Mouse (Mus musculus) ZHBTc4 (cell line): ENCODE measurements around the gene Btnl4.

Source experiments
- DNase-seq: peaks from one replicate; pipeline ENCODE4 v3.0.0-alpha.2; 2011; ENCODE audit warnings: low read depth, low spot score

Gene Btnl4

GRCm38 (mm10) chr17:34437606-34438005 lies 39.5 kb downstream of the Btnl4 start:
- DNase-seq, result peak; percentile 7

DNA sequence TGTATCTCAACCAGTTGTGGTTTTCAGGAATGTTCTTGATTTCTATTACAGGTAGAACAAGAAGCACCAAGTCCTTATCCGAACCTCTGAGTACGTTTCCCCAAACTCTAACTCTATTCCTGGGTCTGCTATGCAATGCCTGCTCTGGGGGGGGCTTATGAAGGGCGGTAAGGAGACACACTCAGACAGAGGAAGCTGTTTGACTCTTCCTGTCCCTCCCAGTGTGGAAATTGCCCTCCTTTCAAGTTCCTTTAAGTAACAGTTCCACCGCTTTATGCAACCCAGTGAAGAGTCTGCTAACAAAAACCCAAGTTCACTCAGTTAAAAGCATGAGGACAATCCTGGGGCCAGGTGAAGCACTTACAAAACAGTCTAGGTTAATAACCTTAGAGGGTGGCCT lies 40.0 kb downstream of the Btnl4 start:
- DNase-seq, result peak; percentile 23

DNA sequence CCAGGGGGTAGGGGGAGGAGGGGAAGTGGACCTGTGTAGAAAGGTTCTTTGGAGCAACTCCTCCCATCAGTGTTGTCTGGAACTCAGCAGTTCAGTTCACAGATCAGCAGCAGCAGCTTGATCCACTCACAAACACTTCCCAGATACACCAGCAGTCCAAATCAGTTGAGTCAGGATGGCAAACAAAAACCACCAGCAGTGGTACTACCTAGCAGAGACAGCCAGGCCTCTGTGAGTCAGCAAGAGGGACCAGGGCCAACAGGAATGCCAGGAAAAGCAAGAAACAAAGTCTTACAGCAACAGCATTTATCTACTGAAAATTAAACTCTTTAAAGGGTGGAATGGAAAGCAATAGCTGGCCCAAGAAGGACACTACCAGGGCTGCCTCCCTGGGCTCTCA lies 49.5 kb downstream of the Btnl4 start:
- no peak for DNase-seq

- no peak for DNase-seq
Observed at GRCm38 (mm10) chr17:34420014-34420413, 57.1 kb downstream of the Btnl4 start.
